Mouse (Mus musculus) heart, embryonic 10.5 days (tissue): Measurements from ENCODE around the gene Fbxl19. TPM values are rescaled to one million over a fixed set of nuclear protein-coding genes. Genes with fewer than 3 reads are reported as not detected.

ENCODE experiments used
- DNase-seq: peaks from one replicate; pipeline ENCODE4 v3.0.0-alpha.2; 2017; ENCODE audit warnings: low spot score
- H3K27ac ChIP-seq: fragments of 300-500 bp; sonication (generic); 2 replicates; pipeline ENCODE4 v1.5.1; 2016; ENCODE audit warnings: mild to moderate bottlenecking
- H3K27me3 ChIP-seq: fragments of 300-500 bp; sonication (generic); 2 replicates; pipeline ENCODE4 v1.6.1; 2016; ENCODE audit warnings: mild to moderate bottlenecking; ENCODE audit not compliant: poor library complexity, insufficient read depth, severe bottlenecking
- H3K36me3 ChIP-seq: fragments of 300-500 bp; sonication (generic); 2 replicates; pipeline ENCODE4 v1.6.1; 2016; ENCODE audit warnings: mild to moderate bottlenecking, moderate library complexity
- H3K4me1 ChIP-seq: fragments of 300-500 bp; sonication (generic); 2 replicates; pipeline ENCODE4 v1.6.1; 2016; ENCODE audit warnings: mild to moderate bottlenecking
- H3K4me3 ChIP-seq: fragments of 300-500 bp; sonication (generic); 2 replicates; pipeline ENCODE4 v1.5.1; 2016; ENCODE audit warnings: mild to moderate bottlenecking, moderate library complexity
- H3K9me3 ChIP-seq: fragments of 300-500 bp; sonication (generic); 2 replicates; pipeline ENCODE4 v1.6.1; 2016; ENCODE audit warnings: mild to moderate bottlenecking, moderate library complexity
- WGBS: fragments of 180-500 bp; shearing (Covaris S2); methylation state at CpG from one replicate; pipeline ENCODE4 v1.1.7; 2016; 5-methylcytosine and 5-hydroxymethylcytosine counted together
- polyA plus RNA-seq: library from polyadenylated mRNA; unstranded; fragments of >200 nt; fragmentation: Nextera tagmentation; extraction: Ambion mirVana; gene quantifications from 2 replicates; pipeline ENCODE4 v1.2.1, GENCODE M21; 2016

The Fbxl19 gene
- polyA plus RNA-seq = 3.4 and 4.8 TPM in 2 replicates

DNA sequence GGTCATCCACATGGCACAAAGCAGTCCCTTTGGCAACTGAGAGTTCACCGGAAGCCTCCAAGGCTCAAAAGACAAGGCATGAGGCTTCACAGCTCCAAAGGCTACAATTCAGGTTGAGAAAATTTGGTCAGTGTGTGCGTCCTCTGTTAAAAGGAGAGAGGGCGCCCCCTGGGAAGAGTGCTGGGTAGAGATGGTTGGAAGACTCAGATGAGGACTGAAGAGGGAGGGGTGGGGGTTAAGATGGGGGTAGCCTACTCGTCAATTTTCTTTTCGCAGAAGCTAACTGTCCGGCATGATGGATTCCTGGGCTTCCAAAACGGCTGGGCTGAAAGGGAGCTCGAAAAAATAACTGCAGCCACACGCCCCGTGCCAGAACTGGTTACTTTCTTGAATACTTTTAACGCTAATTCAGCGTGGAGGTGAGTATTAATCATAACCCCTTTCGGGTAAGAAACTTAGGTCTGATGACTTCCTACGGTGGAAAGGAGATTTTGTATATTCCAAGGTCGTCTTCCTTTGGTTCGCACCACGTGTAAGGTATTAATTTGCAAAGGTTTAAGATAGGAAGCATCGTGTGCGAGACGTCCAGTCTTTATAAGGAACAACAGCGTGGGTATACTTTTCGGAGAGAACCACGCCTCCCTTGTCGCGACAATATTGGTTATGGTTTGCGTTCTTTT is at the start of gene Fbxl19:
Fbxl19 (plus strand) TSS at position 178 of the 680 bp plus-strand sequence.
- H3K27me3 ChIP-seq = peaks cover 6% of the 10 kb centered on the region; the same call in 1 of the 2 replicates
- H3K9me3 ChIP-seq = no peaks in the 10 kb centered on the region
- peaks cover 30% of the 10 kb centered on the region for H3K4me1 ChIP-seq
- peak; percentile 85 for DNase-seq
- under 1% methylated on average over 26 of the region's 26 CpGs for WGBS
- peak within 1 kb of the TSS; percentile 86 for H3K4me3 ChIP-seq
- peak within 1 kb of the TSS; percentile 96 for H3K27ac ChIP-seq
- peaks cover 17% of the 10 kb centered on the region for H3K36me3 ChIP-seq

DNA sequence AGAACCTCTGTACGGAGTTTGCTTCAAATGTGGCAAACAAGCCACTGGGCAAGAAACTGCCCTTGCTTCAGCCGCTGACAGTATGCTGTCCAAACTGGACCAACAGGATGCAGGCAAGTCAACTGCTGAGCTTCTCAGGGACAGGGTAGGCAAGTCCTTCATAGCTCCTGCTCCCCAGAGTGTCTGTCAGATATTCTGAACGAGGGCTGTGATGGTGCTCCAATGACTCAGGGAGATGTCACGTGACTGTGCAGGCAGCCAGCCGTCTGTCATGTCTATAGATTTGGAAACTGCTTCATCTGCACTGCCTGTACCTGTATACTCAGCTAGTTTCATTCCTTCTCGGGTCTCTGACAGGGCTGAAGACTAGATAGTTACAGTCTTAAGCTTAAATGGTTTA is 45.4 kb upstream of the Fbxl19 start:
- Histone ChIP-seq H3K27ac (no peak overlapping the region), H3K36me3 (peaks cover 32% of the 10 kb centered on the region)
- WGBS = 72% methylated on average over 6 of the region's 6 CpGs

DNA sequence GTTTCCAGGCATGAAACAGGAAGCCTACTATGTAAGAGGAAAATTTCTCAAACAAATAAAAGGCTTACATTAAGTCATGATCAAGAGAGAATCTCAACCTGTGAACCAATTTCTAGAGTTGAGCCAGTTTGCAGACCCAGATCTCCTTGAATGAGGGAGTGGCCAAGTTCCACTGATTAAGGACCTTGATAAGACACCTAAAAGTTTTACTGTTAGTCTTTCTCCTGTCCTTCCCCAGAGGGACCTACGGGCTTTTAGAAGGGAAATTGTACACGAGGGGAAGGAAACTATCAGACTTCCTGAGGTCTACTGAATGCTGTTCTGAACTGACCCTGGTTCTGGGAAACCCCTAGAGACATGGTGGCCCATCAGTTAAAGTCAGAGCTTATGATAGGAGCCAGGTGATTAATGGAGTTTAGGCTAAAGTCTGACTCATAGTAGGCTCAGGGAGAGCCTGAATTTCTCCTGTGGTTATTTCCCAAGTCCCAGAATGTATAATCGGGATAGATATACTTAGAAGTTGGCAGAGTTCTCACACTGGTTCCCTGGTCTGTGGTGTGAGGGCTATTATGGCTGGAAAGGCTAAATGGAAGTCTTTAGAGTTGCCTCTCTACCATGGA is 43.5 kb upstream of the Fbxl19 start:
- Histone ChIP-seq H3K27ac (no peak overlapping the region), H3K9me3 (no peaks in the 10 kb centered on the region), H3K36me3 (peaks cover 42% of the 10 kb centered on the region), H3K4me1 (0 out of 2 replicates have a peak, but pooled peaks cover 2% of the 10 kb centered on the region), H3K27me3 (no peaks in the 10 kb centered on the region), H3K4me3 (no peak overlapping the region)
- 74% methylated on average over 3 of the region's 3 CpGs for WGBS
- no peak for DNase-seq

More for the DNA sequence above, 45.4 kb upstream of the Fbxl19 start:
- DNase-seq = no peak
- Histone ChIP-seq H3K9me3 (no peaks in the 10 kb centered on the region), H3K4me1 (0 out of 2 replicates have a peak, but pooled peaks cover 2% of the 10 kb centered on the region), H3K27me3 (no peaks in the 10 kb centered on the region), H3K4me3 (no peak overlapping the region)

DNA sequence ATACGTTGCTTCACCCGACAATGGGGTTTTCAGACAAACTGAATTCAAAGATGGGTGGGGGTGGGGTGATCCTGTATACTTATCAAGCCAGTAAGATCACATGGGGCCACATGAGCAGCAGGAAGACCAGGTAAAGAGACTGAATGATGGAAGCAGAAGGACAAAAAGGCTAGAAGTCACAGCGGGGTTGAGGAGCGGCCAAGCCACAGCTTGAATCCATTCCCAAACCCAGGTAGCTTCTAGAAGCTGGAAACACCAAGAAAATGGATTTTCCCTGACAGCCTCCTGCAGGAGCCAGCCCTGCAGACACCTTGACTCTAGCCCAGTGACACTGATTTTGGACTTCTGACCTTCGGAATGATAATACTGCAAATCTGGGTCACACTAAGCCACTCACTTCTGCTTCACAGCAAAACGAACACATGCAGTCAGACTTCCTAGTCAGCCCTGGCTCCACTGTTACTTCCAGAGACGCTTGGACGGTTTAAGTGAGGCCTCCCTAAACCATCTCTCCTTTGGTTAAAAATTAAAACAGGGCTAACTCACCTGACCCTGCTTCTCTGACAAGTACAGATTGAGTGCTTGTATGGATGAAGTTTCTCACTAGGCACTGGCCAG is 40.7 kb upstream of the Fbxl19 start:
- no peak overlapping the region for H3K4me3 ChIP-seq
- no peak for DNase-seq
- peaks cover 50% of the 10 kb centered on the region for H3K36me3 ChIP-seq
- no peak overlapping the region for H3K27ac ChIP-seq
- no peaks in the 10 kb centered on the region for H3K27me3 ChIP-seq
- H3K9me3 ChIP-seq = no peaks in the 10 kb centered on the region
- peaks cover 14% of the 10 kb centered on the region for H3K4me1 ChIP-seq
- WGBS = 90% methylated on average over 8 of the region's 8 CpGs

DNA sequence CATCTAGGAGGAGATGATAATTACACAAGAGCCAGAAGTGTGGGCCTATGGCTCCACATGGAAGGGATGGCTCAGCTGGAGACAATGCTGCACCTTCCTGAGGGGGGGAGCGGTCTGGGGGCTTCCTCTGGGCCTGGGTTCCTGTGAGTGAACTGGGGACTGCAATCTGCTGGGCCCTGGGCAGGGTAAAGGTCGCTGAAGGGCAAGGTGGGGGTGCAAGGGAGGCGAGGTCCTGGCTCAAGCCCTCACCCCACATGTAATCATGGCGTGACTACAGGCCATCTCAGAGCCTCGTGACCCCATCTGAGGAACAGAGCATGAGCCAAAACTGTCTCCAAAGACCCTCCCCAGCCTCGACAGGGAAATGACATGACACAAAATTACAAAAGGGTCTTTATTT is 39.7 kb upstream of the Fbxl19 start:
- Histone ChIP-seq H3K4me1 (peaks cover 11% of the 10 kb centered on the region), H3K36me3 (peaks cover 44% of the 10 kb centered on the region), H3K9me3 (no peaks in the 10 kb centered on the region), H3K27ac (no peak overlapping the region), H3K27me3 (no peaks in the 10 kb centered on the region), H3K4me3 (no peak overlapping the region)
- DNase-seq = no peak
- WGBS = 75% methylated on average over 6 of the region's 6 CpGs

DNA sequence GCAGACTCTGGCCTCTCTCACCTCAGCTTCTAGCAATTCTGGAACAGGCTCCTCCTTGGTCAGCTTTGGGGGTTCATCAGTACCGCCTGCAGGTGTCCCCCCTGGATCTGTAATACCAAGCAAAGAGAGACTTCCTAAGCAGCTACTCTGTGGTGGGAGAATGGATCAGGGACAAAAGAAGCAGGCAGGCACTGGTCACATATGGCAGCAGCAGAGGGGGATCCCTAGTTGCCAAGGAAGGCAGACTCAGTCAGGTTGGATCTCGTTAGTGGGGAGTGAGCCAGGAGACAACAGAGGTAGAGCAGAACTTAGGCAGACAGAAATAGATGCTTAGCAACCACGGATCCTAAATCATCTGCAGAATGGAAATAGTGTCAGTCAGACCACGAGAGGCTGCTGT is 38.6 kb upstream of the Fbxl19 start:
- Histone ChIP-seq H3K4me1 (peaks cover 11% of the 10 kb centered on the region), H3K4me3 (no peak overlapping the region), H3K27me3 (no peaks in the 10 kb centered on the region), H3K27ac (no peak overlapping the region), H3K36me3 (peaks cover 42% of the 10 kb centered on the region), H3K9me3 (no peaks in the 10 kb centered on the region)
- no peak for DNase-seq
- 75% methylated on average over 4 of the region's 4 CpGs for WGBS

DNA sequence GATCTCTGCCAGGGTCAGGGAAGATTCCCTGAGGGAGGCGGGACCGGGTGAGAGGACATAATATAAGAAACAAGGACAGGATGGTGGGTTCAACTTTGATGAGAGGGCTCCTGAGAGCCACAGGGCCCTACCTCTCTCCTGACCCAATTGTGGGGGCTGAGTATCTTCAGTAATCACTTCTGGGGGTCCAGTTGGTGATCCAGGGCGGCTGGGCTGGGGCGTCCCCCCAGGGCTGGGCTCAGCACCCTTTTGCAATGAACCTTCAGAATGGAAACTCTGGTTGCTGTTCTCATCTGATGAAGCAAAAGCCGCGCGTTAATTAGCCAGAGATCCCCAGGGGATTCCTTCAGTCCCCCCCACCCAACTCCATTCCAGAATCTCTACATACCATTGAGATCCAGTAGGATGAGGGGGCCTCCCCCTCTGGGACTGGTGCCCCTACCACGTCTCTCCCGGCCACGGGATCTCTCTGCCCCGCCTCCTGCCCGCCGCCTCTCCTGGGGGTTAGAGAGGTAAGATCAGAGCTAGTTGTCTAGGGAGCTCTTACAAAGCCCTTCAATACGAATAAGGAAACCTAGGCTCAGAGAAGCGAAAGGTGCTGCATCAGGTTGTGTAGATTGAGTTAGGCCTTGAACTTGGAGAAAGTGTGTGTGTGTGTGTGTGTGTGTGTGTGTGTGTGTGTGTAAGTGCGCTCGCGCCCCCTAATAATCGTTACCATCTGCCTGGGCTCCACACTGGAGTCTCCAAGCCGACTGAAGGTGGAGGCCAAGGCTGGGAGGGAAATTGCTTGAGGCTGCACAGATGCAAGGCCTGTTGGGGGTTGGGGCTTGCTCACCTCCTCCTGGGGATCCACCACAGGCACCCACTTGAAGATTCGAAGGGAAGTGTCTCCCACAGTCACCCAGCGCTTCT is 37.0 kb upstream of the Fbxl19 start:
- Histone ChIP-seq H3K9me3 (no peaks in the 10 kb centered on the region), H3K4me1 (peaks cover 21% of the 10 kb centered on the region), H3K36me3 (peaks cover 41% of the 10 kb centered on the region), H3K27ac (peak overlapping the region; percentile 96), H3K27me3 (no peaks in the 10 kb centered on the region), H3K4me3 (peak overlapping the region; percentile 81)
- DNase-seq = no peak
- WGBS = 24% methylated on average over 22 of the region's 22 CpGs

DNA sequence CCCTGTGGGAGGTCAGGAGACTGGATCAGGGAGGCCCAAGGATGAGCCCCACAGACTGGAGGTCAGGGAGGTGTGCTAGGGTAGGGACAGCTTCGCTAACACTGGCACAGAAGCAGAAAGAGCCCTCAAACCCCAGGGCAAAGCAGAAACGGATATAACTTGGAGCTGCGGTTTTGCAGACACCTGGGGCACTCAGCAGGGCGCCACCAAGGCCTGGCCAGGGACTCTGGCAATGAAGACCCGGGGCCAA is 36.5 kb upstream of the Fbxl19 start:
- Histone ChIP-seq H3K4me3 (peak overlapping the region; percentile 81), H3K27ac (peak overlapping the region; percentile 96), H3K27me3 (no peaks in the 10 kb centered on the region), H3K4me1 (peaks cover 26% of the 10 kb centered on the region), H3K36me3 (peaks cover 36% of the 10 kb centered on the region), H3K9me3 (no peaks in the 10 kb centered on the region)
- 2% methylated on average over 5 of the region's 5 CpGs for WGBS
- no peak for DNase-seq

DNA sequence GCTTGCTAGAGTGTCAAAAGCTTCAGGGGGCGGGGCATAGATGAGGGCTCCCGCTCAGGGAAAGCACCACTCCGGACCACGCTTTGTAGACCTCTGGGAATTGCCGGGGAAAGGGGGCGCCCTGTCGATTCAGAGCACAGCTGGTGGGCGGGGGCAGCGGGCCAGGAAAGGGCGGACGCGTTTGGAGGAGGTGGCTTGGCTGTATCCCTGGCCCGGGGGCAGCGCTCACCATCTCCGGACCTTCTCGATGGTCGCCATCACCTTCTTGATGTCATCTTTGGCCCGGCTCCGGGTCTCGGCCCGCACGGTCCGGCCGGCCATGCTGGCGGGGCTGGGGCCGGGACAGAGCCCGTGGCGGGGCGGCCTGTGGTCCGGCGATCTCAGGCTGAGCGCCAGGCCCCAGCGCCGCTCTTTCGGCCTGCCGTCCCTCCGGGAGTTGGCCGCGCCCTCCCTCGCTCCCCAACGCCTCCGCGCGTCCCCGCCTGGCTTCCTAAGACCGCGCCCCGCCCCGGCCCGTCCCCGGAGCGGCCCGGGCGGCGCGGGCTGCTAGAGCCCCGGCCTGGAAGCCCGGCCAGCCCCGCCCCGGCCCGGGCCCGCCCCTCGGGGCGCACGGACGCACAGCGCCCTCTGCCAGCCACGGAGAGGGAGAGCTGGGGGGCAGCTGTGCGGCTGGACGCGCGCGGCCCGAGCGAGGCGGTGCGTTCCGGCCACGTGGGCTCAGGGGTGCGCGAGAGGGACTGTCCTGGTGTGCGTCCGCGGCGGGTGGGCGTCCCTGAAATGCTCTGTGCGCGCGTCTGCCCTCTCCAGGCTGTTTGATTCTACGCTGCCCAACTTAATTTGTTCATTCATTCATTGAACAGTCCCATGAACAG is 35.9 kb upstream of the Fbxl19 start, which contains the start of gene Bcl7c:
Bcl7c (minus strand) TSS at position 727 of the 872 bp plus-strand sequence.
- under 1% methylated on average over 88 of the region's 90 CpGs for WGBS
- H3K4me3 ChIP-seq = peak within 1 kb of the TSS; percentile 81

DNA sequence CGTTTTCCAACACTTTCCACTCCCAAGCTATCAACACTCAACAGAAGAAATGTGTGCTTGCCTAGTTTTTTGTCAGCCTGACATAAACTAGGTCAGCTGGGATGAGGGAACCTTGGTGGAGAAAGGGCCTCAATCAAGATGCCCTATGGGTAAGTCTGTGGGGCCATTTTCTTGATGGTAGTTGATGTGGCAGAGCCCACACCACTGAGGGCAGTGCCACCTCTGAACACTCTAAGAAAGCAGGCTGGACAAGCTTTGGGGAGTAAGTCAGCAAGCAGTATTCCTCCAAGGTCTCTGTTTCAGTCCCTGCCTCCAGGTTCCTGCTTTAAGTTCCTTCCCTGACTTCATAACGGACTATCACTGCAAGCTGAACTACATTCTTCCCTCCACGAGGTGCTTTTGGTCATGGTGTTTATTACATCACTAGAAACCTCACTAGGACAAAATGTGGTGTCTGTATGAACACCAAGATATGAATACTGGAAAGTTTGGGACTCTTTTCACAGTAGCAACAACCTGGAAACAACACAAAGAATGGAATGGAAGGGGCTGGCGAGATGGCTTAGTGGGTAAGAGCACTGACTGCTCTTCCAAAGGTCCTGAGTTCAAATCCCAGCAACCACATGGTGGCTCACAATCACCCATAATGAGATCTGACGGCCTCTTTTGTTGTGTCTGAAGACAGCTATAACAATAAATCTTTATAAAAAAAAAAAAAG is 34.9 kb upstream of the Fbxl19 start:
- no peaks in the 10 kb centered on the region for H3K27me3 ChIP-seq
- H3K4me1 ChIP-seq = peaks cover 31% of the 10 kb centered on the region
- H3K27ac ChIP-seq = peak overlapping the region; percentile 96
- H3K9me3 ChIP-seq = no peaks in the 10 kb centered on the region
- peak overlapping the region; percentile 81 for H3K4me3 ChIP-seq
- 79% methylated on average over 5 of the region's 5 CpGs for WGBS
- no peak for DNase-seq
- peaks cover 20% of the 10 kb centered on the region for H3K36me3 ChIP-seq

More for the DNA sequence above, 35.9 kb upstream of the Fbxl19 start, which contains the start of gene Bcl7c:
- H3K36me3 ChIP-seq = peaks cover 30% of the 10 kb centered on the region
- no peaks in the 10 kb centered on the region for H3K27me3 ChIP-seq
- peak within 1 kb of the TSS; percentile 96 for H3K27ac ChIP-seq
- DNase-seq = peak; percentile 97
- H3K9me3 ChIP-seq = no peaks in the 10 kb centered on the region
- H3K4me1 ChIP-seq = peaks cover 31% of the 10 kb centered on the region

DNA sequence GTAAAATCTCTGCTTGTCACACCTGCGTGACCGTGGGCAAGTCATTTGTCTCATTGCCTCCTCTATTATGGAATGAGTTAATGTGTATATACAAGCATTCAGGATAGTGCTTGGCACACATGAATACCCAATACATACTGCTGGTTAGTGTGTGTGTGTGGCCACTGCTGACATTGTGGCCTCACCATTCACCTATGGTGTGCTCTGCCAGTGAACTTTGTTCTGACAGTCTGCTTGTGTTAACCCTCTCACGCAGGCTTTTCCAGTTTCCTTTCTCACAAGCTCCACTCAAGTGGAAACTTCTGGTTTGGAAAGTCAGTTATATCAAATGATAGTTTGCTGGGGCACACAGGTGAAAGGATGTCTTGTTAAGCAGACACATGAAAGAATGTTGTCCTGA is 33.3 kb upstream of the Fbxl19 start:
- Histone ChIP-seq H3K9me3 (no peaks in the 10 kb centered on the region), H3K4me1 (peaks cover 31% of the 10 kb centered on the region), H3K27ac (no peak overlapping the region), H3K36me3 (peaks cover 5% of the 10 kb centered on the region), H3K27me3 (peaks cover 4% of the 10 kb centered on the region; the same call in 1 of the 2 replicates), H3K4me3 (no peak overlapping the region)
- DNase-seq = no peak
- WGBS = 91% methylated on average over 3 of the region's 3 CpGs
